Mouse (Mus musculus) heart, postnatal 4 days (tissue): ENCODE measurements around the gene Gm867. TPM values are rescaled to one million over a fixed set of nuclear protein-coding genes. Genes with fewer than 3 reads are reported as not detected.

Experiments used
- DNase-seq: peaks from one replicate; pipeline ENCODE4 v3.0.0; 2021
- total RNA-seq, 2 experiments: library from RNA; stranded (reverse); gene quantifications; 2 replicates each; pipeline ENCODE4 v1.2.3; 2021

Gene Gm867
- total RNA-seq, 2 experiments from 2014 or later, result not detected

- DNase-seq, result no peak
Observed at GRCm38 (mm10) chr10:75896208-75896607, 44.3 kb downstream of the Gm867 start.

GRCm38 (mm10) chr10:75895730-75896129 is 44.7 kb downstream of the Gm867 start:
- no peak for DNase-seq

GRCm38 (mm10) chr10:75894601-75895000 is 45.9 kb downstream of the Gm867 start:
- no peak for DNase-seq

GRCm38 (mm10) chr10:75893089-75893750 is 47.3 kb downstream of the Gm867 start, which contains the start of gene Derl3:
TSS of gene Derl3 (plus strand) at chr10:75893413.
- DNase-seq, result peak; percentile 92

GRCm38 (mm10) chr10:75889406-75890153 is 50.9 kb downstream of the Gm867 start:
- DNase-seq, result no peak

Other genes starting within 250 kb of the Gm867 start
- gene Cabin1, start 176.3 kb downstream of the Gm867 start, total RNA-seq, result 10 to 100 TPM; 35.8 to 37.1 TPM
- 10 to 100 TPM; 33.2 to 36.8 TPM for gene Ddt, start 167.3 kb downstream of the Gm867 start, total RNA-seq
- not detected for gene Gm20441, start 159.7 kb downstream of the Gm867 start, total RNA-seq
- gene Gstt3, start 159.3 kb downstream of the Gm867 start, total RNA-seq, result 1 to 10 TPM; 1.2 to 1.3 TPM
- 1 to 10 TPM; 3.5 to 4.4 TPM for gene Gstt1, start 142.1 kb downstream of the Gm867 start, total RNA-seq
- gene Gstt4, start 118.1 kb downstream of the Gm867 start, total RNA-seq, result not detected
- gene Gstt2, start 103.2 kb downstream of the Gm867 start, total RNA-seq, result 1 to 10 TPM; 8.7 to 9.6 TPM
- 100 to 1,000 TPM; 422 to 490 TPM for gene Mif, start 80.4 kb downstream of the Gm867 start, total RNA-seq
- under 1 TPM in 1 of 2 experiments, not detected in 1; 0.21 TPM for gene Derl3, start 47.3 kb downstream of the Gm867 start, total RNA-seq
- gene Smarcb1, start 19.1 kb downstream of the Gm867 start, total RNA-seq, result 10 to 100 TPM; 54.2 to 56.5 TPM
- 100 to 1,000 TPM; 882 to 898 TPM for gene Chchd10, start 7.5 kb downstream of the Gm867 start, total RNA-seq
- gene Mmp11, start 4.2 kb downstream of the Gm867 start, total RNA-seq, result 10 to 100 TPM in 1 of 2 experiments, 1 to 10 TPM in 1; 10.0 to 12.7 TPM
- gene Vpreb3, start 2.4 kb upstream of the Gm867 start, total RNA-seq, result not detected
- gene Gm5134, start 13.8 kb upstream of the Gm867 start, total RNA-seq, result not detected
- 10 to 100 TPM; 11.8 to 12.2 TPM for gene Zfp280b, start 92.0 kb upstream of the Gm867 start, total RNA-seq
- gene Slc5a4b, start 170.3 kb upstream of the Gm867 start, total RNA-seq, result not detected
- gene Slc5a4a, start 206.8 kb upstream of the Gm867 start, total RNA-seq, result not detected